Mouse (Mus musculus) gastrocnemius, adult 2 months (tissue): Measurements from ENCODE around the gene Map3k6. TPM values are rescaled to one million over a fixed set of nuclear protein-coding genes. Genes with fewer than 3 reads are reported as not detected.

Source experiments
- DNase-seq: peaks from one replicate; pipeline ENCODE4 v3.0.0; 2022
- H3K27ac ChIP-seq: fragments of 200-600 bp; 2 replicates; pipeline ENCODE4 v1.8.1; 2022; ENCODE audit warnings: mild to moderate bottlenecking
- H3K4me3 ChIP-seq: fragments of 200-600 bp; 2 replicates; pipeline ENCODE4 v1.8.1; 2022; ENCODE audit warnings: mild to moderate bottlenecking, moderate library complexity
- CTCF ChIP-seq: fragments of 200-600 bp; IDR thresholded peaks from 2 replicates; pipeline ENCODE4 v1.8.1; 2022; ENCODE audit warnings: antibody characterized with exemption, mild to moderate bottlenecking, moderate library complexity
- intact Hi-C: fragments of 180-260 bp; cut with DNase I; formaldehyde crosslinking; loops from one replicate; pipeline ENCODE4 v1.15.1; 2025
- total RNA-seq, 2 experiments: library from RNA; stranded (reverse); gene quantifications; 2 replicates each; pipeline ENCODE4 v1.2.3; 2021

Gene Map3k6
- total RNA-seq, 2 experiments from 2014 or later, result 10.5 to 15.0 TPM

DNA sequence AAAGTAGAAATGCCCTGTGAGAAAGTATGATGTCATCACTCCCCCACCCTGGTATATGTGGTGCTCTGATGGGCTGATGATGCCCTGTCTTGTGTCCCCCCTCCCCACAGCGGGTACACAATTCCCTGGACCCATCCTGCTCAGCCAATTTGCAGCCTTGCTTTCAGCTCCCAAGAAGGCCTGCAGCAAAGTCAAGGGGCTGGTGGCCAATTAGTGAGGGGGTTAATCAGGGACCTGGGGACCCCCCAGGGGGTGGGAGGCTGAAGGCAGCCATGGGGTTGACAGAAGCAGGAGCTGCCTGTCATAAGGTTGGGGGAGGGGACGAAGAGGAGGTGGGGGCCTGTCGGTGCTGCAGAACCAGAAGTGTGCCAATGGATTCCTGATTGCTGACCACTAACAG is 37.0 kb upstream of the Map3k6 start:
- DNase-seq, result no peak
- intact Hi-C loops, result loop anchor here (5.0 kb wide), 1 partner anchor 196 kb away; no protein-coding TSS in a partner anchor
- no peak for TF ChIP-seq CTCF

DNA sequence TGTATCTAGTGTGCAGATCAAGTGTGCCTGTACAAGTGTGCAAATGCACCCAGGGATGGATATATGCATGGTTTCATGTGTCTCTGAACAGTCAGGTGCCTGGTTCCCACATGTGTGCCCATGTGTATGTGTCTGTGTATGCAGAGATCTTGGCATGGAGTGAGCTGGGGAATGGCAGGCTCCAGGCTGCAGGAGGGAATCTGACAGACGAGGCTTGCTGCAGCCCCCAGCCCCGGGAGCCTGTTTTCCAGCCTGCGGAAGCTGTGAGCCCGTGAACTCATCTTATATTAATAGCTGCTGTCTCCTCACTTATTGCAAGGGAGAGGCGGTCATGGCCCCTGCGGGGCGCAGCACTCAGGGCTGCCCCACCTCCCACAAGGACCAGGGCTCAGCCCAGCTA is 36.2 kb upstream of the Map3k6 start:
- H3K27ac ChIP-seq, result no peak overlapping the region
- TF ChIP-seq CTCF, result no peak
- intact Hi-C loops, result loop anchor here (5.0 kb wide), 1 partner anchor 197 kb away; no protein-coding TSS in a partner anchor
- no peak for DNase-seq
- H3K4me3 ChIP-seq, result no peak overlapping the region

More for the DNA sequence above, 37.0 kb upstream of the Map3k6 start:
- no peak overlapping the region for H3K27ac ChIP-seq
- H3K4me3 ChIP-seq, result no peak overlapping the region

DNA sequence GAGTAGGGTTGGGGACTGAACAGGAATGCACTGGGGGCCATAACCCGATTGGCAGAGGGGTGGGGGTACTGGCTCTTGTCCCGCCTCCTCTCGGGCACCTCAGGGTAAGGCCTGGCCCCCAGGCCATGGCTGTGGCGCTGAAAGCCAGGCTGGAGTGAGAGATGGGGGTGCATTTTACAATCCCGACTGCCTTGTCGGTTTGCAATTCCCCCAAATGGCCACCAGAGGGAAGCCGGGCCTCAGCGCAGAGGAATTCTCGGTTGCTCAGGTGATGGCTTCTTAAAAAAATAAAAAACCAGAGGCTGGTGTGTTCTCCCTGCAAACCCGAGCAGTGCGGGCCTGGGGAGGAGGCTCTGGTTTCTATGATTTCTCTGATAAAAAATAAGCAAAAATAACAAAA is 31.3 kb upstream of the Map3k6 start:
- DNase-seq, result peak; percentile 52

DNA sequence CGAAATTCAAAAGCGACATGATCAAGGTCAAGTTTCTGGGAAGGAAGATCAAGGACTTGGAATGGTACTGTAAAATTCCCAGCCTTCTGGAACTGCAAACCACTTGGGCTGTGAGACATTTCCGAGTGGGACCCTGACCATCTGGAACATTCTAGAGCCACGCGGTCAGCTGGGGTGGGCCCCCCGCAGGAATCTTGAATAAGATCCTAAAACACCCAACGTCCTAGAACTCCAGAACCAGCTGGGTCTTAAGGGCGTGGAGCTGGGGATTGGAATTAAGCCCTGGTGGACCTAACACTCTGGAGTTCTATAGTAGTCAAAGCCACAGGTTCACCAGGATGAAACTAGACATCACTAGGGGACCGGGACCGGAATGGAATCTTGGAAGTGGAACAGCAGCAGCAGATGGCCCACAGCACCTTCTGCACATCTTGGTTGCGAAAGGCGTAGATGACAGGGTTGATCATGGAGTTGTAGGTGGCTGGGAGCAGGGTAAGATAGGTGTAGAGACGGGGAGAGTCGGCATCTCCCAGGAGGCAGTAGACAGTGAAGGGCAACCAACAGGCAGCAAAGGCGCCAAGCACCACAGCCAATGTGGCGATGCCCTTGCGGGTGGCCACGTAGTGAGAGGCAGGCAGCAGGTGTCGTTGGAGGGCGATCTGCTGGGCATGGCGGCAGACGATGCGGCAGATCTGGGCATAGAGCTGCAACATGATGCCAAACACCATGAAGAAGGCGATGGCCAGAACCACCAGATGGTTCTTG is 30.4 kb upstream of the Map3k6 start:
- no peak overlapping the region for H3K27ac ChIP-seq
- TF ChIP-seq CTCF, result no peak
- H3K4me3 ChIP-seq, result no peak overlapping the region
- no peak for DNase-seq
- intact Hi-C loops, result no loop called here

More for the DNA sequence above, 31.3 kb upstream of the Map3k6 start:
- TF ChIP-seq CTCF, result peak; percentile 85
- intact Hi-C loops, result loop anchor here (5.0 kb wide), 1 partner anchor 262 kb away; no protein-coding TSS in a partner anchor
- Histone ChIP-seq H3K27ac (no peak overlapping the region), H3K4me3 (no peak overlapping the region)

DNA sequence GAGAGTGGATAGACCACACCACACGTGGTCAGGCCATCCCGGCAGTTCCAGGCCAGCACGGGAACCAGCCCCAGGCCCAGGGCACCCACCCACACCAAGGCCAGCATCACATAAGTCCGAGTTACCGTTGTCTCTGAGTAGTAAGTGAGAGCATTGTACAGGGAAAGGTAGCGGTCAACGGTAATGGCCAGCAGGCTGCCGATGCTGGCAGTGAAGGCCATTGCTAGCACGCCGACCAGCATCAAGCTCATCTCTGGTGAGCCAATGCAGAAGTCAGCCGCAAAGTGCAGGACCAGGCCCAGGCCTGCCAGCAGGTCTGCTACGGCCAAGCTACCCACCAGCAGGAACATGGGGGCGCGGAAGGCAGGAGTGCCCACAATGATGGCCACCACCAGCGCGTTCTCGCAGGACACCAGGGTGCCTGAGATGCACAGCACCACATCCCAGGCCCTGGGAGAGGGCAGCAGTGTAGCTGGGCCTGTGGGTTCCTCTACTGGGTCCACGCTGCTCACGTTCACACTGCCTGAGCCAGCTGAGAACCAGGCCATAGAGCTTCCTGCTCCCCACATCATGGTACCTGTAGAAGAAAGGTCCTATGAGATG is 29.7 kb upstream of the Map3k6 start:
- H3K4me3 ChIP-seq, result no peak overlapping the region
- no peak overlapping the region for H3K27ac ChIP-seq
- no peak for DNase-seq
- TF ChIP-seq CTCF, result no peak
- intact Hi-C loops, result no loop called here

DNA sequence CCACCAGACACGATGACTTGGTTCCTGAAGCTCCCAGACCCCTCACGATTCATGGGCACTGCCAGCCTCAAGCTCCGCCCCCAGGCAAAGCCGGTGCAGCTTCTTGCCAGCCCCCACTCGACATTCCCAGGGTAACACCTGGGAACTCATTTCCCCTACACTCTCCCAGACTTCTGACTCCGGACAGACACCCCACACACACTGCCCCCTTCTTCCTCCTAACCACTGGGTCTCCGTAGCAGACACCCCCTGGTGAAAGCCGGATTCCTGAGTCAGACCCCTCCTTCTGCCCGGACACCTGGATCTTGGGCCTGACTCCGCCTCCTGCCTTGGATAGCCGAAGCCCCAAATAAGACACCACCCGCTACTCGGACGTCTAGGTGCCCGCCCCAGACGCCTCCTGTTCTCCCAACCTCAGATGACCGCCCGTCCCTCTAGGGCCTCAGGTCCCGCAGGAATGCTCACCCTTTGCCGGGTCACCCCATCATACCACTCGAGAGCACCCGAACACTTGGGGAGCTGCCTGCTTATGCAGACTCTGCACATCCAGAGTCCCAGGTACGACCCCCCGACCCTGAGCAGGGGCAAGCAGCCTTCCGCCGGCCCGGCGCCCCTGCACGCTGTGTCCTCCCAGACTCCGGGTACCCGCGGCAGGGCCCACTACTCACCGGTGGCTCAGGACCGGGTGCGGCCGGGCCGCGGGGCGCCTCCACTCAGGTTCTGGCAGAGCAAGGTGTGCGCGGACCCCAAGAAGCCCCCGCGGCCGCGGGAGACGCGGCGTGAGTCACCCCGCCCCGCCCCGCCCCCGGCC is 28.7 kb upstream of the Map3k6 start, which contains the start of the genes Cd164l2 and Gpr3:
Gene Cd164l2, plus strand, starts transcription at position 381 of the 811 bp plus-strand sequence.
Gene Gpr3, minus strand, starts transcription at position 786 of the 811 bp plus-strand sequence.
- no peak for DNase-seq
- intact Hi-C loops, result loop anchor here (2.0 kb wide), 1 partner anchor 201 kb away; the partner anchor contains the start of gene Ahdc1
- peak within 1 kb of the TSS; percentile 89 for H3K4me3 ChIP-seq
- peak within 1 kb of the TSS; percentile 10; the same call in 1 of the 2 replicates for H3K27ac ChIP-seq
- no peak for TF ChIP-seq CTCF

DNA sequence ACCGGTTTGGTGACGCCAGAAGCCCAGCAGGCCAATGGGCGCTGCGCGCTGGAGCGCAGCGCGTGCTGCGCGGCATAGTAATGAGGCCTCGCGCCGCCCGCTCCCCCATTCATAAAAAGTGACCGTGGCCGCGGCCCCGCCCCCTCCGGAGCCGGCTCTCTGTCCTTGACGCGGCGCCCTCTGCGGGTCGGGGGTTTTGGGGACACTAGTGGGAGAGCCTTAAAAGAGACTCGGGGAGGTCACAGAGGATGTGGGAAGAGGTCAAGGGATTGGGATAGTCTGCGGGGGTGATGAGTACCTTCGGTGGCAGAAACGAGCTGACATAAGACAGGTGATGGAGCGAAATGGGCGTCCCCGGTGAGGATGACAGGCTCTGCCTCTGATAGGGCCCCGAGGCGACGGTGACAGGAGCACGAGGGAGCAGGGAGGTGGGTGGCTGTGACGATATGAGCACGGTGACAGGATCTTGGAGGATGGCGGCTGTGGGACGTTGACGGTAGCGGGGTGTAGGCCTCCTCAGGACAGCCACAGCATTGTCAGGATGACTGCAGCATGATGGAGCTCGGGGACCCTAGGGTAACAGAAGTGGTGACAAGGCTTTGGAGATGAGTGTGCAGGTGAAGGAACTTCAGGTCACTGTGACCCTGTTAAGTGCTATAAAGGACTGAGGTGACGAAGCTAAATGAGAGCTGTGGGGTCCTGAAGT is 27.9 kb upstream of the Map3k6 start:
- H3K4me3 ChIP-seq, result peak overlapping the region; percentile 89
- peak; percentile 90 for DNase-seq
- intact Hi-C loops, result loop anchor here (2.0 kb wide), 1 partner anchor 202 kb away; the partner anchor contains the start of gene Ahdc1
- peak; percentile 54 for TF ChIP-seq CTCF
- H3K27ac ChIP-seq, result peak overlapping the region; percentile 10; the same call in 1 of the 2 replicates

DNA sequence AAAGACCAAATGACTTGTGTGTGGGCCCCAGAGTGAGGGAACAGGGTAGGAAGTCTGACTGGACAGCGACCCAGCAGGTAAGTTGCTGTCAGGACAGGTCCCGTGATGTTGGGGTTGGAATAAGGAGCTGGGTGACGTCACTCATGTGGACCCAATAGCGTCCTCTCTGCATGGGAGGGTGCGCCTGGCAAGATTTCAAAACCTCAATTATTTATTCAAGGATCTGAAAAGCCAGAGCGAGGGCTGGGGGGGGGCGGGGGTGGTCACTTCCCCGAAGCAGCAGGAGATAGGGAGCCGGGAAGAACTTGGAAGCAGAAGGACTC is 27.4 kb upstream of the Map3k6 start:
- Histone ChIP-seq H3K27ac (no peak overlapping the region), H3K4me3 (no peak overlapping the region; the same call in 1 of the 2 replicates)
- intact Hi-C loops, result loop anchor here (2.0 kb wide), 1 partner anchor 202 kb away; the partner anchor contains the start of gene Ahdc1
- no peak for TF ChIP-seq CTCF
- DNase-seq, result no peak

DNA sequence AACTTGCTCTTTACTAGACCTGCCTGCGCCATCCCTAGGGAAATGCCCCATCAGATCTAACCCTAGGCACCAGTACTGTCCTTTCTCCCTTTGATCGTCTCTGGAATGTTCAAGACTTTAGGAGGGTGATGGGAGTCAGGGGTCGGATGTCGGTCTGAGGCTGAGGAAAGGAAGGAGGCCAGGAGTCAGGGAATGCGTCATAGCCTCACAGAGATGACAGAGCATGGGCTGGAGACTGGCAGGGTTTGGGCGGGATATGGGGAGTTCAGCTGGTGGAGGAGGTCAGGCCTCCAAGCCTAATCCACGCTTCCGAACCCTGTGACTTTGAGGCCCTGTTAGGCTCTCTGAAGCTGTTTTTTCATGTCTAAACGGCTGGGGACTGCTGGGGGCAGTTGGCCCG is 27.0 kb upstream of the Map3k6 start:
- no peak for TF ChIP-seq CTCF
- Histone ChIP-seq H3K4me3 (no peak overlapping the region), H3K27ac (no peak overlapping the region)
- no peak for DNase-seq
- intact Hi-C loops, result loop anchor here (2.0 kb wide), 1 partner anchor 203 kb away; the partner anchor contains the start of gene Ahdc1

DNA sequence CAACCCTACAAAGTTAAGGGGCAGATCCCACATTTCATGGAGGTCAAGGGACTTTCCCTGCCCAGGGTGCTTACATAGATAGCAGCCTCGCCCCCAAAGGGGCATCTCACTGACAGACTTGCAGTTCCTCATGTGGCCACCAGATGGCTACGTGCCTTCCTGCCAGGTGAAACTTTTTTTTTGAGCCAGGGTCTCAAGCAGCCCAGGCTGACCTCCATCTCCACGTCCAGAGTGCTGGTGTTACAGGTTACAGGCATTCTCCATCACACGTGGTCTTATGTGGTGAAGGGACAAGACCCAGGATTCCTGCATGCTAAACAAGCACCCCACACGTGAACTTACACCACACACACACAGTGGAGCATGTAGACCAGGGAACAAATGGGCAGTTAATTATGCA is 23.0 kb upstream of the Map3k6 start:
- intact Hi-C loops, result loop anchor here (2.0 kb wide), 1 partner anchor 79 kb away; no protein-coding TSS in a partner anchor
- H3K27ac ChIP-seq, result no peak overlapping the region

DNA sequence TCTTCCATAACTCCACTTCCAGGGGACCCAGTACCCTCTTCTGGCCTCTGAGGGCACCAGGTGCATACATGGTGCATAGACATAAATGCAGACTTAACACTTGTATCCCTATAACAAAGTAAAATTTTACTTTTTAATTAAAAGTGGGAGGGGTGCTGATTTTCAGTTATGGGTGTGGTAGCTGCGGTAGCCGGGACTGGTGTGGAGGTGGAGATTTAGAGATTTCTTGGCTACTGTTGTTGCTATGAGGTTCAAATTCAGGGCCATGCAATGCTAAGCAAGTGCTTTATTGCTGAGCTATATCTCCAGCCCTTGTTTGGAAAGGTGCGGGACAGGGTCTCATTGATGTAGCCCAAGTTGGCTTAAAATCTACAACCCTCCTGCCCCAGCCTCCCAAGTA is 21.9 kb upstream of the Map3k6 start:
- TF ChIP-seq CTCF, result no peak
- intact Hi-C loops, result no loop called here
- no peak for DNase-seq
- no peak overlapping the region for H3K27ac ChIP-seq
- no peak overlapping the region for H3K4me3 ChIP-seq

More for the DNA sequence above, 23.0 kb upstream of the Map3k6 start:
- peak; percentile 70 for DNase-seq
- no peak overlapping the region for H3K4me3 ChIP-seq
- TF ChIP-seq CTCF, result peak; percentile 96; the same call in 1 of the 2 replicates

DNA sequence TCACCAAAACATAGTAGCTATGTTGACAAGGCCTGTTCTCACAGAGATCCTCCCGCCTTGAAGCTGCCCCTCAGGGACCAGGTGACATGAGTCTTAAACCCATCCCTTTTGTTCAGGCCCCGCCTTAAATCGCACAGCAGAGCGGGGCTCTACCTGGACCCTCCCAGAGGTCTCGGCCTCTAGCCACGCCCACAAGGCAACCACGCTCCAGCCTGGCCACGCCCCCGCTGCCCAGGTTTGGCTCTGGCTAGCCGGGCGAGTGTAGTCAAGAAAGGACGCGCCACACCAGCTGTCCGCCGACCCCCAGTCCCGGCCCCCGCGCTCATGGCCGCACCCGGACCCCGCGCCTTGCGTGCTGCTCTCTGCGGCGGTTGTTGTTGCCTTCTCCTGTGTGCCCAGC is 20.0 kb upstream of the Map3k6 start:
- no peak for DNase-seq
- no peak overlapping the region for H3K27ac ChIP-seq
- peak overlapping the region; percentile 49 for H3K4me3 ChIP-seq
- no peak for TF ChIP-seq CTCF
- intact Hi-C loops, result no loop called here
